Mouse (Mus musculus): ENCODE measurements around the gene Ly6g6f.
"Not testable (repeated sequence)": the region's sequence is repeated elsewhere in the genome, so short reads cannot be mapped to it uniquely, and the experiment has no call there.

The Ly6g6f gene

DNA sequence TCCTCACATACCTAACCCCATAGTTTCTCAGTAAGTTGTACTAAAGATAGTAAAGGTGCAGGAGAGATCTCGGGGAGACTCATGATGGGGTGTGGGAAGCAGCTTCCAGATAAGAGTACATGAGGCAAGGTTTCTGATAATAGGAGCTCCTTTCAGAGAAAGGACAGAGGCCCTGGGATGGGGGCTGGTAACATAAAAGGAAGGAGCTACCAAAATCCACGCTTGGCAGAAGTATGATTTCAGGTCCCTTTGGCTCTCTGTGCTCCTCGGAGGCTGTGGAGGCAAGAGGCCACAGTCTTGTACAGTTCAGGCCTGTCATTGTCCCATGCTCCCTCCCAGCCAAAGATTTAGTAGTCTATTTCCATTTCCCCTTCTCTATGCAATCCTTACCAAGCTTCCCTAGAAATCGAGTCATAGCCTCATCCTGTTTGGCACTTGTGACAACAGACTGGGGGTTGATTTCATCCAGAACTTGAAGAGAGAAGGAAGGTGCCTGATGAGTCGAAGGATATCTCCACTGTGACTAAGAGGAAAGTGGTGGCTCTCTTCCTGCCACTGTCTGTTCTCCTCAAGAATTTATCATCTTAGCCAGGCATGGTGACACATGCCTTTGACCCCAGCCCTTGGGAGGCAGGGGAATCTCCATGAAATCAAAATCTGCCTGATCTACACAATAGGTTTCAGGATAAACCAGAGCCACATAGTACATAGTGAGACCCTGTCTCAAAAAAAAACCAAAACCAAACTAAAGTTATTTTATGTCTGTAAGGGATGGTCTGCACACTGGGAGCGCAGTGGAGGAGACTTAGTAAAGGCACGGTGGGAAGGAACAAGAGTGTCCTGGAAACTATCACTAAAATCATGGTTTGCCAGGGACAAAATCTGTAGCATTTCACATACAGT is 40.3 kb downstream of the Ly6g6f start:
- in situ Hi-C loops (cut with MboI; ENCODE audit: low pct_unique_long_range_greater_than_20kb in 1 of 2, low sequenced_read_pairs in 2 of 2, unreplicated experiment in 1 of 2): no loop called here

DNA sequence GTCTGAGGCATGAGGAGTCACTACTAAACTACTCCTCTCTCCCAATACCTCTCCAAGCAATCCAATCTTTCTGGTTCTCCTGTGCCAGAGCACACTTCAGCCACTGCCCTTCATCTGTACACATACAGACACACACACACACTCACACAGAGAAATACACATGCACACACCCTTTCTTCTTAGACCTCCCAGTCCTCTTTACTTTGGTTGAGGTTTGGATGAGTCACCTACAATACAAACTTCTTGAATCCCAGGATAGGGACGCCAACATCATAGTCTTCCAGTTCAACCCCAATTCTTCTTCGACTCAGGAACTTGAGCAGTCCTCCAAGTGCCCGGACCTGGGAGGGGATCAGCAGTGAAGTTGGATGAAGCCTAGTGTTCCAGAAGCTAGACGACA is 41.6 kb downstream of the Ly6g6f start:
- in situ Hi-C loops (cut with MboI; ENCODE audit: low pct_unique_long_range_greater_than_20kb in 1 of 2, low sequenced_read_pairs in 2 of 2, unreplicated experiment in 1 of 2): no loop called here

DNA sequence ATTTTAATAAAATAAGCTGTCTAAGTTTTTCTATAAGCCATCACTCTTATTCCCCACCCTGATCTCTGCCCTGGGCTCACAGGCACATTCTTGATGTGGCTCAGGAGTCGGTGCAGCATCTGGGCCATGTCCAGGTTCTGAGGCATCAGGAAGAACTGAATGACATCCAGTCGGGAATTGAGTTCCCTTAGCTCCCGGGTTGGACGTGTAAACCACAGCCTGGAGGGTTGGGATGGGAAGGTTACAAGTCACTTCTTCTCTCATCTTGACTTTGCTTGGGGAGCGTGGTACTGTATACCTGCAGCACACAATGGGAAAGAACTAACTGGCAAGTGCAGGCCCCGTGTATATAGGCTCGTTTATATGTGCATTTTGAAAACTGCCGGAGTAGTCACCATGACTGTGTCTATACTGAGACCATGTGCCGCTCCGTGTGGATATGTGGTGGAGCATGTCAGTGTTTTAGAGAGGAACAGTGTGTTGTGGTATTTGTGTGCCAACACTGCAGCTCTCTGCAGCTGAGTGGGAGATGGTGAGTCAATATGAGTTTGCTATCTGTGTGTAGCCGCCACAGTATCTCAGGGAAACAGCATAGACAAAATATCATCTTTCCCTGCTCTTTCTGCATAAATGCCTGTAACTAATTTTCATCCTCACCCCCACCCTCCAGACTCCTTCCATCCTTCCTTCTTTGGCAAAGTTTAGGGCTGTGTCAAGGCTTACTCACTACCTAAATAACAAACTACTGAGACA is 46.1 kb downstream of the Ly6g6f start:
- in situ Hi-C loops (cut with MboI; ENCODE audit: low pct_unique_long_range_greater_than_20kb in 1 of 2, low sequenced_read_pairs in 2 of 2, unreplicated experiment in 1 of 2): no loop called here

DNA sequence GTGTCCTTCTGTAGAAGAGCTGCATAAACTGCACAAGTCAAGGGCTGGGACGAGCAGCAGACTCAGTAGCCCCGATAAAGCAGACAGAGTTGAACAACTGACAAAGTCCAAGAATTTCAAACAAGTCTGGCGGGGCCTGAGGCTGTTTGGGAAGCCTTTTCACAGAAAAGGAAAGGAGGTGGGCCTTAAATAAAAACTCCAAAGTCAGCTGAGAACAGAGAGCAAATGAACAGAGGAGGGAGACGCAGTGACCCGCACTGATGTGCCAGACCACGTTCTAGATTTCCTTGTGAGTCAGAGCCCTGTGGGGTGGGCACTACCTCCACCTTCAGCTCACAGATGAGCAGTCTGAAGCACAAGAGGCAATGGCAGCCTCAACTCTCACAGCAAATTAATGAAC is 50.5 kb downstream of the Ly6g6f start:
- in situ Hi-C loops (cut with MboI; ENCODE audit: low pct_unique_long_range_greater_than_20kb in 1 of 2, low sequenced_read_pairs in 2 of 2, unreplicated experiment in 1 of 2): no loop called here

DNA sequence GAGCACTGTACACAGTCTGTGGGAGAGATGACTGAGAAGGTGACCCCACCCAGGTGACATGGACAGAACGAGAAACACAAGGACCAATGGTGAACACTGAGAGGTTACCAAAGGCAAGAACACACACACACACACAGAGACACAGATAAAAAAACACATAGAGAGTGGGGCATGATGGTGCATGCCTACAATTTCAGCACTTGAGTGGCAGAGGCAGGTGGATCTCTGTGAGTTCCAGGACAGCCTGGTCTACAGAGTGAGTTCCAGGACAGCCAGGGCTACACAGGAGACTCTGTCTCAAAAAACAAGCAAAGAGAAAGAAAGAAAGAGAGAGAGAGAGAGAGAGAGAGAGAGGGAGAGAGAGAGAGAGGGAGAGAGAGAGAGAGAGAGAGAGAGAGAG is 51.7 kb downstream of the Ly6g6f start:
- in situ Hi-C loops (cut with MboI; ENCODE audit: low pct_unique_long_range_greater_than_20kb in 1 of 2, low sequenced_read_pairs in 2 of 2, unreplicated experiment in 1 of 2): not testable (repeated sequence)

DNA sequence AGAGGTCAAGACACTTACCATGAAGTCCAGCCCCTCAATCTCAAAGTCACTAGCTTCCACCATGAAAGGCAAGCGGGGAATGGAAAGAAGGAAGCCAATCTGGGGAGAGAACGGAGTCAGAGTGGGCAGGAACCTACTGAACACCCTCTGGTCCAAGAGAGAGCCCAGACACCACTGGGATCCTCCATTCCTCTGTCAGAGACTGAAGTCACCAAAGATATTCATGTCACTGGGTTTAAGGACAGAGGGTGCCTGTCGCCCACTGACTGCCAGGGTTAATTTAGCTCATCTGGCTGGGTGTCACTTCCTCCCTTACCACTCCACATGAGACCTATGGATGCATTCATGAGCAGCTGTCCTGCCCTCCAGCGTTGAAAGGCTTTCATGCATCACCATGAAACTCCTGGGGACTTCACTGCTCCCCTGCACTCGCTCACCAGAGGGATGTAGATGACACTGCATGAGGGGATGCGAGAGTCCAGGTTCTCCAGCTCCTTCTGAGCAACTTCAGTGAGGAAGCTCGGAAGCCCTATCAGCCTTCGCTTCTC is 53.0 kb downstream of the Ly6g6f start:
- in situ Hi-C loops (cut with MboI; ENCODE audit: low pct_unique_long_range_greater_than_20kb in 1 of 2, low sequenced_read_pairs in 2 of 2, unreplicated experiment in 1 of 2): no loop called here

DNA sequence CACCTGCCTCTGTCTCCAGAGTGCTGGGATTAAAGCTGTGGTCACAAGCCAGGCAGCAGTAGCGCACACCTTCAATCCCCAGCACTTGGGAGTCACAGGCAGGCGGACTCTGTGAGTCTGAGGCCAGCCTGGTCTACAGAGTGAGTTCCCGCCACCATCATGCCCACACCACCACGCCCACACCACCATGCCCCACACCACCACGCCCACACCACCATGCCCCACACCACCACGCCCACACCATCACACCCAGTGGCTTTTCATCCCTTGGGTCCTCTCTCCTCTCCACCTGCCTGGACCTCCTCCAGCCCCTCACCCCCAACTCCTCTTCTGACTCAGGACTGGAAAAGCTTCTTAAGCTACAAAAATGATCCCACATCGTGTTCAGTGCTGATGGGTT is 53.5 kb downstream of the Ly6g6f start:
- in situ Hi-C loops (cut with MboI; ENCODE audit: low pct_unique_long_range_greater_than_20kb in 1 of 2, low sequenced_read_pairs in 2 of 2, unreplicated experiment in 1 of 2): no loop called here

DNA sequence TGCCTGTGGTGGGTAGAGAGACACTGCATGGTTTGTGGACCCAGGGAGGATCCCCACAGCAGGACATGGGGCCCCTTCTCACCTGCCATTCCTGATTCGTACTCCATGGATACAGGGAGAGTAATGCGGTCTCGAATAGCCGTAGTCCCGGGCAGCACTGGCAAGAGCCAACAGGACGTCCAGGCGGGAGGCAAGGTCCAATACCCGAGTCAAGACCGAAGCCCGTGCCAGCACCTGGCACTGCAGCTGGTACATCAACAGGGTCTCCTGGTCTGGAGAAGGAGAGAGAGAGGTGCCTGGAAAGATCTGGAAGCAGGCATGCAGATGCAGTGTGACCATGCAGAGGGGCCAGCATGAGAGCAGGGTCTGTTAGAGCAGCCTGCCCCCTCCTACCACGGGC is 54.1 kb downstream of the Ly6g6f start:
- in situ Hi-C loops (cut with MboI; ENCODE audit: low pct_unique_long_range_greater_than_20kb in 1 of 2, low sequenced_read_pairs in 2 of 2, unreplicated experiment in 1 of 2): no loop called here

Measured in mouse embryonic stem cell (cell line).